Mouse (Mus musculus) kidney, embryonic 14.5 days (tissue): Measurements from ENCODE around the gene Tatdn2. TPM values are rescaled to one million over a fixed set of nuclear protein-coding genes. Genes with fewer than 3 reads are reported as not detected.

Experiments
- ATAC-seq: fragments of 200-750 bp; cut with Nextera tagmentation; 2 replicates; pipeline ENCODE4 v1.8.0; 2017; ENCODE audit warnings: moderate number of reproducible peaks, mild to moderate bottlenecking, moderate TSS enrichment, moderate library complexity; ENCODE audit not compliant: low FRiP score, low TSS enrichment
- H3K27ac ChIP-seq: fragments of 300-500 bp; sonication (generic); 2 replicates; pipeline ENCODE4 v1.5.1; 2014; ENCODE audit warnings: low read depth, mild to moderate bottlenecking, low read length, moderate library complexity, mixed read lengths
- H3K27me3 ChIP-seq: fragments of 300-500 bp; sonication (generic); 2 replicates; pipeline ENCODE4 v1.6.1; 2014; ENCODE audit warnings: mild to moderate bottlenecking, low read length; ENCODE audit not compliant: control insufficient read depth, insufficient read depth
- H3K36me3 ChIP-seq: fragments of 300-500 bp; sonication (generic); 2 replicates; pipeline ENCODE4 v1.6.1; 2014; ENCODE audit warnings: low read length, mixed read lengths; ENCODE audit not compliant: control insufficient read depth, insufficient read depth
- H3K4me1 ChIP-seq: fragments of 300-500 bp; sonication (generic); 2 replicates; pipeline ENCODE4 v1.6.1; 2014; ENCODE audit warnings: low read length, mixed read lengths; ENCODE audit not compliant: control insufficient read depth, insufficient read depth
- H3K4me2 ChIP-seq: fragments of 300-500 bp; sonication (generic); replicated peaks from 2 replicates; pipeline ENCODE4 v1.6.1; 2014; ENCODE audit warnings: low read depth, mild to moderate bottlenecking, low read length
- H3K4me3 ChIP-seq: fragments of 300-500 bp; sonication (generic); 2 replicates; pipeline ENCODE4 v1.5.1; 2014; ENCODE audit warnings: mild to moderate bottlenecking, low read length
- H3K9ac ChIP-seq: fragments of 300-500 bp; sonication (generic); 2 replicates; pipeline ENCODE4 v1.6.1; 2014; ENCODE audit warnings: low read depth, mild to moderate bottlenecking, low read length, moderate library complexity
- H3K9me3 ChIP-seq: fragments of 300-500 bp; sonication (generic); 2 replicates; pipeline ENCODE4 v1.6.1; 2016; ENCODE audit warnings: low read length; ENCODE audit not compliant: control insufficient read depth
- WGBS: fragments of 180-500 bp; shearing (Covaris S2); extraction: QIAGEN DNeasy Blood & Tissue Kit; methylation state at CpG from one replicate; pipeline ENCODE4 v1.1.7; 2014; 5-methylcytosine and 5-hydroxymethylcytosine counted together
- polyA plus RNA-seq: library from polyadenylated mRNA; unstranded; fragments of >200 nt; fragmentation: Nextera tagmentation; extraction: Ambion mirVana; gene quantifications from 2 replicates; pipeline ENCODE4 v1.2.1, GENCODE M21; 2014

Tatdn2 gene
- polyA plus RNA-seq, 1 experiment from 2014 or later = 0.93 TPM

GRCm38 (mm10) chr6:113679993-113680566, 16.8 kb upstream of the Tatdn2 start:
- no peak overlapping the region for H3K4me2 ChIP-seq
- no peak overlapping the region for H3K4me3 ChIP-seq
- no peaks in the 10 kb centered on the region for H3K9me3 ChIP-seq
- 0 out of 2 replicates have a peak, but pooled peaks cover 6% of the 10 kb centered on the region for H3K4me1 ChIP-seq
- no peak for ATAC-seq
- no peak overlapping the region for H3K9ac ChIP-seq
- H3K27ac ChIP-seq = no peak overlapping the region
- H3K36me3 ChIP-seq = no peaks in the 10 kb centered on the region
- 85% methylated on average over 9 of the region's 9 CpGs for whole genome bisulfite sequencing
- no peaks in the 10 kb centered on the region for H3K27me3 ChIP-seq

- Histone ChIP-seq H3K9ac (no peak overlapping the region), H3K4me1 (0 out of 2 replicates have a peak, but pooled peaks cover 6% of the 10 kb centered on the region), H3K27me3 (no peaks in the 10 kb centered on the region), H3K4me2 (no peak overlapping the region), H3K9me3 (no peaks in the 10 kb centered on the region), H3K4me3 (no peak overlapping the region), H3K27ac (no peak overlapping the region), H3K36me3 (no peaks in the 10 kb centered on the region)
- 21% methylated on average over 4 of the region's 4 CpGs for WGBS
- ATAC-seq = peak; percentile 55; the same call in 1 of the 2 replicates
Observed at GRCm38 (mm10) chr6:113681271-113681670, 15.6 kb upstream of the Tatdn2 start.

GRCm38 (mm10) chr6:113683081-113683825, 13.6 kb upstream of the Tatdn2 start:
- Histone ChIP-seq H3K9ac (no peak overlapping the region), H3K4me1 (no peaks in the 10 kb centered on the region), H3K4me2 (no peak overlapping the region), H3K4me3 (no peak overlapping the region), H3K9me3 (no peaks in the 10 kb centered on the region), H3K27me3 (no peaks in the 10 kb centered on the region), H3K36me3 (no peaks in the 10 kb centered on the region), H3K27ac (no peak overlapping the region)
- 89% methylated on average over 10 of the region's 10 CpGs for WGBS
- ATAC-seq = no peak

GRCm38 (mm10) chr6:113686551-113687125, 10.2 kb upstream of the Tatdn2 start:
- no peak overlapping the region for H3K4me2 ChIP-seq
- H3K27ac ChIP-seq = no peak overlapping the region
- no peak overlapping the region for H3K9ac ChIP-seq
- 55% methylated on average over 8 of the region's 8 CpGs for WGBS
- H3K36me3 ChIP-seq = no peaks in the 10 kb centered on the region
- no peak overlapping the region for H3K4me3 ChIP-seq
- no peaks in the 10 kb centered on the region for H3K27me3 ChIP-seq
- no peaks in the 10 kb centered on the region for H3K9me3 ChIP-seq
- H3K4me1 ChIP-seq = peaks cover 16% of the 10 kb centered on the region
- ATAC-seq = no peak

- Histone ChIP-seq H3K4me1 (peaks cover 16% of the 10 kb centered on the region), H3K9ac (peak overlapping the region; percentile 32; the same call in 1 of the 2 replicates), H3K4me2 (peak overlapping the region; percentile 39), H3K36me3 (no peaks in the 10 kb centered on the region), H3K9me3 (no peaks in the 10 kb centered on the region), H3K27ac (peak overlapping the region; percentile 91), H3K27me3 (no peaks in the 10 kb centered on the region), H3K4me3 (0 out of 2 replicates have a peak overlapping the region, but pooled peaks have one; percentile 13)
- 3% methylated on average over 7 of the region's 7 CpGs for WGBS
- ATAC-seq = peak; percentile 86
Observed at GRCm38 (mm10) chr6:113690008-113690399, 6.8 kb upstream of the Tatdn2 start.

GRCm38 (mm10) chr6:113690400-113691083, 6.3 kb upstream of the Tatdn2 start:
- ATAC-seq = peak; percentile 78
- peak overlapping the region; percentile 39 for H3K4me2 ChIP-seq

GRCm38 (mm10) chr6:113691084-113691462, 5.8 kb upstream of the Tatdn2 start:
- no peaks in the 10 kb centered on the region for H3K27me3 ChIP-seq
- H3K9ac ChIP-seq = peak overlapping the region; percentile 44; the same call in 1 of the 2 replicates
- H3K4me3 ChIP-seq = peak overlapping the region; percentile 13; the same call in 1 of the 2 replicates
- peaks cover 20% of the 10 kb centered on the region for H3K4me1 ChIP-seq
- H3K27ac ChIP-seq = peak overlapping the region; percentile 91
- peak overlapping the region; percentile 39 for H3K4me2 ChIP-seq
- WGBS = 60% methylated on average over 4 of the region's 4 CpGs
- H3K9me3 ChIP-seq = no peaks in the 10 kb centered on the region
- H3K36me3 ChIP-seq = no peaks in the 10 kb centered on the region
- no peak for ATAC-seq

More at GRCm38 (mm10) chr6:113690400-113691083, 6.3 kb upstream of the Tatdn2 start:
- peak overlapping the region; percentile 91 for H3K27ac ChIP-seq
- peaks cover 16% of the 10 kb centered on the region for H3K4me1 ChIP-seq
- no peaks in the 10 kb centered on the region for H3K9me3 ChIP-seq
- peak overlapping the region; percentile 44; the same call in 1 of the 2 replicates for H3K9ac ChIP-seq
- H3K36me3 ChIP-seq = no peaks in the 10 kb centered on the region
- WGBS = 2% methylated on average over 14 of the region's 14 CpGs
- peak overlapping the region; percentile 13; the same call in 1 of the 2 replicates for H3K4me3 ChIP-seq
- H3K27me3 ChIP-seq = no peaks in the 10 kb centered on the region

GRCm38 (mm10) chr6:113692661-113693133, 4.2 kb upstream of the Tatdn2 start:
- Histone ChIP-seq H3K4me3 (no peak overlapping the region), H3K27ac (no peak overlapping the region), H3K9me3 (no peaks in the 10 kb centered on the region), H3K36me3 (no peaks in the 10 kb centered on the region), H3K9ac (no peak overlapping the region), H3K27me3 (no peaks in the 10 kb centered on the region), H3K4me2 (no peak overlapping the region), H3K4me1 (peaks cover 22% of the 10 kb centered on the region)
- no peak for ATAC-seq
- WGBS = 82% methylated on average over 5 of the region's 5 CpGs
